Mouse (Mus musculus): Measurements from ENCODE around the gene Sdk2. TPM values are rescaled to one million over a fixed set of nuclear protein-coding genes. Genes with fewer than 3 reads are reported as not detected.
A peak's percentile ranks its signal among the peaks of the same experiment; 100 is the strongest.

Sdk2 gene
- total RNA-seq, 2 experiments from 2014 or later, result not detected

DNA sequence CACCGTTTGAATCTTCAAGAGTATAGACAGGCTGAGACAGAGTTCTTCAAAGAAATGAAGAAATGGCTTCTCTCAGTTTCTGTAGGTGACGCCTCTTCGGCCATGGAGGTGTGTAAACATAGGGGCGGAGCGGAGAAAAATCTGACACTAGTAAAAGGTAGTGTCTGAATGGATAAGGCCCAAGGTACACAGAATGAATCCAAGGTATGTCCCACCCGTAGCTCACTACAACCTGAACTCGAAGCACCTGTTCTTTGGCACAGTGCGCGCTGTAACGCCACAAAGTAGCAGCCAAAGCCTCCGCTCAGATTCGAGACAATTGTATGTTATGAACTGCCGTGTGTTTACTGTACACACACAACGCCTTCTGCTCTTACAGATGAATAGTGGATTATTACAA is 311.0 kb downstream of the Sdk2 start:
- ATAC-seq (replicated peaks; ENCODE audit: low FRiP score, low TSS enrichment, poor library complexity, severe bottlenecking), result no peak

DNA sequence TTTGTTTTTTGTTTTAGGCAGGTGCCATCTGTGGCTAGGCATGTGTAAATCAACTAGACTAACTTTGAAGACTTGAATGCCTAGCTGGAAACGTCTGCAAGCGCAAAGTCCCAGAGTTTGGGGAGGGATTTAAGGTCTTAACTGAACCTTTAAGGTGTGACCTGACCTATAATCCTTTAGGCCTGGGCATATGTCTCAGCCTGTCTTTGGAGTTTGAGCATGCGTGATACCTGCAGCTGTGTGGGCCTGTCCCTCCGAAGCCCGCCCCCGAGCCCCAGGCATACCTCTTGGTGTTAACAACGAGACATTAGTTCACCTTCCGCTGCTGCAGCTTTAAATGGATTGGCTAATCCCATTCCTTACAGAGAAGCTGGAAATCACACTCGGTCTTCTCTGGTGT is 312.0 kb downstream of the Sdk2 start:
- ATAC-seq (replicated peaks; ENCODE audit: low FRiP score, low TSS enrichment, poor library complexity, severe bottlenecking), result no peak

DNA sequence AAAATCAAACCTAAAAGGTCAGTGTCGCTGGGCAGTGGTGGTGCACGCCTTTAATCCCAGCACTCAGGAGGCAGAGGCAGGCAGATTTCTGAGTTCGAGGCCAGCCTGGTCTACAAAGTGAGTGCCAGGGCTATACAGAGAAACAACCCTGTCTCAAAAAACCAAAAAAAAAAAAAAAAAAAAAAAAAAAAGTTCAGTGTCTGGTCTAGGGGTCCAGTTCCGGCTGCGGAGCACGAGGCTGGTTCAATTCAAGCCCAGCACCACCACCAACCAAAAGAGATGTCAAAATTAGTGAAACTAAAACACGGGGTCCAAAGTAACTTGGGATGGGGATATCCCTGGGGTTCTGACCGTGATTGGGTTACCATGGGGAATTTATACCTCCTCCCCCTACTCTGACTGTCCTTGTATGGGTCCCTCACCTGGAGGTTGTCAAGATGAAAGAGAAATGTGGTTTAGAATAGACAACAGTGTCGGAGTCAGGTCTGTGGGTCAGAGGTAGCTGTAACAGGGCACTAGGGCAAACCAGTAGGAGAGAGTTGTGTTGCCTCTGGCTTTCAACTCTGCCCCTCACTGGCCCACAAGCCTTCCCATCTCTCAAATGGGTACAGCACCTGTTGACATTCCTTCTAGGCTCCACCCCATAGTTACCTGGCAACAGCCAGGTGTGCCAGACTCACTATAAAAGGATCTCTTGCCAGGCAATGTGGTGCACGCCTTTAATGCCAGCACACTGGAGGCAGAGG is 314.0 kb downstream of the Sdk2 start:
- ATAC-seq (replicated peaks; ENCODE audit: low FRiP score, low TSS enrichment, poor library complexity, severe bottlenecking), result no peak

DNA sequence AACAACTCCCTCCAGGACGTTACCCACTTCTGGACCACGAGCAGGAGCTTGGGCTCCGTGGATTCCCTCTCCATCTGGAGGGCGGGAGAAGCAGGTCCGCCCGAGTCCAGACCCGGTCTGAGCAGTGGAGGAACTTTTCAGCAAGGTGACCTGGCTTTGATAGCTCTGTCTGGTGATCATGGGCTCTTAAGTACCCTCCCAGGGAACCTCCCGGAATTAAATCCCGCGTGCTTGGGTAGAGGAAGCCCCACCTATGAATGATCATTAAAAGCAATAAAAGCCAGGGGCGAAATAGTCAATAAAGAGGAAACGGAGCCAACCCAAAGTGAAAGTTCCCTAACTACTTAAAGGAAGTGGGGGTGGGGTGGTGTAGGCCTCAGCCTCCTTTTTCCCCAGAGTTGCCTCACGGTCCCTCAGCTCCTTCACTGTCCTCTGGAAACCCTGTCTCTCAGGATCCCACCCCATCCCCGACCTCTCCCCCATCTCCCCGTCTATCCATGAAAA is 314.6 kb downstream of the Sdk2 start:
- ATAC-seq (replicated peaks; ENCODE audit: low FRiP score, low TSS enrichment, poor library complexity, severe bottlenecking), result no peak

DNA sequence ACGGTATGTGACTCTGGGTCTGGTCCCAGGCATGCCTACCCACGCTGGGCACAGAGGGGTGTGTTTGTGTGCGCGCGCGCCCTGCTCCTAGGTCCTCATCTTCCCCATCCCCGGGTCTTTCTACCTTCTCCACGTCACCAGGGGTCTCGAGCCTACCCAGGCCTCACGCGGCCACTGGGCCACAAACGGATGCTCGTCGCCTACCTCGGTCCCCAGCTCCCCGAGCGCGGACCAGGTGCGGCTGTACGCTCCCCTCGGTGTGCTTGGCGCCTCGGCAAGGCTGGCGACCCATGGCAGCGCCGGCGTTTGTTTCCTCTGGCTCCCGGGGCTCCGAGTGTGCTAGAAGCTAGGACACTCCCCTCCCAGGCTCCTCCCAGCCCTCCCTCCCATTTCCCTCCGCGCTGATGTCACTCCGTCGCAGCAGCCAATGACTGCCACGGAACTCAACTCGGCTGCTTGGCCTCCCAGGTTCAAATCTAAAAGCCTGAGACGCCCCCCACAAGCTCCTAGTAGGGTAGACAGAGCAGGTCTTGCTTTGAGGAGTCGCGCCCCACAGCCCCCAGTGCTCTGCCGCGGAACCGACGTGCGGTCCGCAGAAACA is 315.3 kb downstream of the Sdk2 start, which contains the start of gene Cdc42ep4:
Gene Cdc42ep4 (minus strand): TSS at position 398 of the 601 bp plus-strand sequence.
- peak; percentile 64 for ATAC-seq (replicated peaks; ENCODE audit: low FRiP score, low TSS enrichment, poor library complexity, severe bottlenecking)

DNA sequence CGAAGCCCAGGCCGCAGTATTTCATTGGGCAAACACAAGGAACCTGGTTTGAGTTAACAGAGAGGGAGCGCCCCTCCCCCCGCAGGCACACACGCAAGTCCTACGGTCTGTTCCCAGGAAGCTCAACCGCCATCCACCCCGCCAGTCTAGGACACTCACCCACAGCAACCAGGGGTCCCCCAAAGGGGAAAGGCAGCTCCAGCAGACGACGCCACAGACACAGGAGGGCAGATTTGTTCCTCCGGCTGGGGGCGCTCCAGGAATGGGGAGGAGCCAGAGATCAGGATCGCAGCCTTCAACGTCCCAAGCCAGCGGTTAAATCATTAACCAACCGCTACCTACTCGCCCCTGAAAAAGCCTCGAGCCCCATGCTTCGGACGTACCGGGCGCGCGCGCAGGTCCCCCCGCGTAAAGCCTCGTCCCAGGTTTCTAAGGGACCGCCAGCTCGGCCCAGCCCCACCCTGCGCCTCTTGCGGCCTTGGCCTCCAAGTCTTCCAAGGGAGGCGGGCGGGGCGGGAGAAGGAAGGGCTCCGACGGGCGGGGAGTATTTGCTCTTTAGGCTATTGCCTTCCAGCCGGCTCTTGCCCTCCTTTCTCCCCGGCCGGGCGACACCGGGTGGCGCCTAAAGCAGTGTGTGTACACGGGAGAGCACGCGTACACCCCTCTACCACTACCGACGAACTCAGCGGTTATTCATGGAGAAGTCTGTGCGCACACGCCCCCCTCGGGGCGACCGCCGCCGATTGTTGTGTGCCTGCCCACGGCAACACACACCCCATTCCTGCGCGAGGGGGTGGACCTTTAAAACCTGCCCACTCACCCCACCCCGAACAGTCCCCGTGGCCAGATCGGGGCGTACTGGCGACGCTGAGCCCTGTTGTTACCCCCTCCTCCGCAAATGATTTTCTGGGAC is 316.0 kb downstream of the Sdk2 start:
- peak; percentile 24 for ATAC-seq (replicated peaks; ENCODE audit: low FRiP score, low TSS enrichment, poor library complexity, severe bottlenecking)

DNA sequence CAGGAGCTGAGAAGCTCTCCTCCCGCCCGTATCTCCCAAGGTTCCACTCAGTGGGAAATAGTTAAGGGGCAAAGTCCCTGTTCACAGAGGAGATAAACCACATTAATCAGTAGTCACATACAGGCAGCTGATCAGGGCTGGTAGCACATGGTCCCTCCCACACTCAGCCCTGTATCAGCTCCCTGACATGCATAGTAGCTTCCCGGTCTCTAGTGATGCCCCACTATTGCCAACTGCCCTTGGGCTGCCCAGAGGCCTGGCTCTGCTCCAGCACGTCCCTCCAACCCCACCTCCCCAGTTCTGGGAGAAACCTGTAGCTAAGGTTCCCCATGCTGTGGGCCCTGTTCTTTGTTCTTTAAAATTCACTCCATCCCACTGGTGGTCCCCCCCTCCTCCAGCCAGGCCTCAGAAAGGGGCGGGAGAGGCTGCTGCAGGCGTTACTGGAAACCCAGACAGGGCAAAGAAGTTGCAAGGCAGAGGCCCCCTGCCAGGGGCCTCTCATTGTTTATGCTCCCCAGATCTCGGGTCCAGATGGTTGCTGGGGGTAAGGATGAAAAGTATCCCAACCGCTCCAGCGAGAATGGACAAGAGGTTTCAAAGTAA is 317.0 kb downstream of the Sdk2 start:
- ATAC-seq (replicated peaks; ENCODE audit: low FRiP score, low TSS enrichment, poor library complexity, severe bottlenecking), result peak; percentile 64

DNA sequence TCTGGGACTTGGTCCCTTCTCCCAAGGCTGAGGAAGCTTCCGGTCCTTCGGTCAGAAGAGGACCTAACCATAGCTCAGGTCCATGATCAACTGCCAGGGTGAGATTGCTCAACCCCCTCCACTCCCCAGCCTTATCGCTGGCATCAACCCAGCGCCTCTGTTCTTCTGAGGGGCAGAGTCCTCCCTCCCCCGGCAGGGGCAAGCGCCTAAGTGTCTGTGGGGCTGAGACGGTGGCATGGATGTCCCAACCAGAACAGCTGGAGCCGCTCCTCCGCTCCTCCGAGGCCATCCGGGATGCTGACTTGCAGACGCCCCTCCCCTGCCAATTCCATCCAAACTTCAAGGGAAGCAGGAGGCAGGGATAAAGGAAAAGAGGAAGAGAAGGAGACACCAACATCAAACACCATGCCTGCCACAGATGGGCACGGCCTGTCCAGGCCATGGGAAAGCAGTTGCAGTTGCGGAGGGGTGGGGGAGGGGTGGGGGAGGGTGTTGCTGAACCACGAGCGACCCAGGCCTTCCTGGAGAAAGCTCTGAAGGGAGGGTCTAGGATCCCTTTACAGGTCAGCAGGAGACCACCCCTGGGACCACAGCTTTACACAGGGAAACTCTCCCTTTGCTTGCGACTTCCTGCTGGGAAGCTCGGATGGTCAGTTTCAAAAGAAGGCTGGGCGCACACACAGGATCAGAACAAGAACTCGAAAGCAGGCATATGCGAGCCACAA is 317.9 kb downstream of the Sdk2 start:
- peak; percentile 18 for ATAC-seq (replicated peaks; ENCODE audit: low FRiP score, low TSS enrichment, poor library complexity, severe bottlenecking)

DNA sequence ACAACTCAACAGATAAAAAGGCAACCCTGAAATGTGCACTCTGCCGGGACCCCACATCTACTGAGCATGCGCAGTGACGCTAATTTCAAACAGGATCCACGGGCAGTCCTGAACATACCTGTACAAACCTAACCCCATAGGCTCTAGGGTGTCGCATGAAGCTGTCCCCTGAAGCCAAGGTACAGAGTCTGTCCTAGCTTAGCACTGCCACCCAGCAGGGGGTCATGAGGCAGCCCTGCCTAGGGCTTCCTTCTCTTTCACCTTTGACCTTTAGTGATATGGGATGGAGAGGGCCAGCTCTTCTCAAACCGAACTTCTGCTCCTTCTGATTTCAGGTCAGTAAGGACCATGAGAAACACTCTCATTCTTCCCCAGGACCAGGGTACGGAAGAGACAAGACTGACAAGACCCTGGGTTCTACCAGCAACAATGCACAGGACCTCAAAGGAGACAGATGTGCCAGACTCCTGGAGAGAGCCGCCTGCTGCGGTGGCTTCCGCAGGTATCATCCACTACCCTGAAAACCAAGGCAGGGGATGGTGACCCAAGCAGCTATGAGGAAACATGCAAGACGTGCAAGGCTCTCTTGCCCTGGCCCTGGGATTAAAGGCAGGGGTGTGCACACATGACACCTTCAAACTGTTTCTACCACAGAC is 319.0 kb downstream of the Sdk2 start:
- ATAC-seq (replicated peaks; ENCODE audit: low FRiP score, low TSS enrichment, poor library complexity, severe bottlenecking), result no peak

DNA sequence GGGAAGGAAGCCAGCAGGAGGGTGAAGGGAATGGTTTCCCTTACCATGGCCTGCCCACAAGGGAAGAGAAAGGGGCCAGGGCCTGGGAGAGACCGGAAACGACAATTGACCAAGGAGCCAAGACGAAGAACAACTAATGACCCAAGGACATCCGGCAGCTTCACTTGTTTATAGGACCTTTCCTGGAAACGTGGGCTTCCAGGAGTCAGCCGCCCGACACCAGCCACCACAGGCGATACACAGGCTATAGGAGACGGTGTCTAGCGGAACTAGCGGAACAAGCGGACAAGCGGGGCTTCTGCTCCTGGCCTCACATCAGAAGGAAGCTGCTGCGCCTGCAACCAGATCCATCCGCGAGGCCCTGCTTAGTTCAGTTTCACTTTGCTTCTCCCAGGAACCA is 319.8 kb downstream of the Sdk2 start:
- ATAC-seq (replicated peaks; ENCODE audit: low FRiP score, low TSS enrichment, poor library complexity, severe bottlenecking), result no peak

DNA sequence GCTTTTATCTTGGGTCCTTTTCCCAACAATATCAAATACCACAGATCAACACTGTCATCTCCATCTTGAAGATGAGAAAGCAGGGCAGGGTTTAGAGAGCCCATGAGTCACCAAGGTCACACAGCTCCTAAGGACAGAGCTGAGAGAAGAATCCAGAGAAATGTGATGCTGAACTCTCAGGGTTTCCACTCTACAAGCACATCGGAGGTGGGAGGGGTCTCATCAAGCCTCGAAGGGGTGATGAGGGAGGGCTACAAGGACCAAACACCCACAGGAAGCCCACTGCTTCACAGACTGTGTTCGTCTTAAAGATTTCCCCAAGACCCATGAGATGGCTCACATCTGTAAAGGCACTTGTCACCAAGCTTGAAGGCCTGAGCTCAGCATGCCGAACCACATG is 320.9 kb downstream of the Sdk2 start:
- ATAC-seq (replicated peaks; ENCODE audit: low FRiP score, low TSS enrichment, poor library complexity, severe bottlenecking), result no peak

DNA sequence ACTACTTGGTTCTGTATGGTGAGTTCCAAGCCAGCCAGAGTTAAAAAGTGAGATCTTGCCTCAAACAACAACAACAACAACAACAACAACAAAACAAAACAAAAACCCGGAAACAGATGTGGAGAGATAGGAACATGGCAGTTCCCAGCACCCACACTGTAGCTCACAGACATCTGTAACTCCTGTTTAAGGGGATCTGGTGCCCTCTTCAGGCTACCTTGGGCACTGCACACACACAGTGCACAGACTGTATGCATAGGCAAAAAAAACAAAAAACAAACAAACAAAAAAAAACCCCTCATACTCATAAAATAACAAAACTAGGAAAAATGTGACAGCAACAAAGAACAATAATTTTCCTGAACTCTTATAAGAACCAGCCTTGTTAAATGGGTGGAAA is 323.8 kb downstream of the Sdk2 start:
- ATAC-seq (replicated peaks; ENCODE audit: low FRiP score, low TSS enrichment, poor library complexity, severe bottlenecking), result no peak

DNA sequence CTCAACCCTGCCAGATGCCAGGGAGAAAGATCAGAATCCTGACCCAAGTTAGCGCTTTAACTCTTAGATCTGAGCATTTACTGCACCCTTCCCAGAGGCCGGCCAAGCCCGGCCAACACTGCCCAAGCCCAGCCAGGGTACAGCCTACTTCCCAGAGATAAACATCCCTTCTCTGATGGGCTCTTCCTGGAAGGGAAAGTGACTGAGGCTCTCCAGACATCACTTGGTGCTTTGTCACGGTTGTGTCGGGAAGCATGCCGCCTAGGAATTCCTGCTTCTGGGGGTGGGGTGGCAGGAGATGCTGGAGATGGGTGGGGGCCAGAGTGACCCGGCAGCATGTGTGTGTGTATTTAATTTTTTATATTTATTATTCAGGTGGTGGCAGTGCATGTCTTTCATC is 326.7 kb downstream of the Sdk2 start:
- ATAC-seq (replicated peaks; ENCODE audit: low FRiP score, low TSS enrichment, poor library complexity, severe bottlenecking), result no peak

DNA sequence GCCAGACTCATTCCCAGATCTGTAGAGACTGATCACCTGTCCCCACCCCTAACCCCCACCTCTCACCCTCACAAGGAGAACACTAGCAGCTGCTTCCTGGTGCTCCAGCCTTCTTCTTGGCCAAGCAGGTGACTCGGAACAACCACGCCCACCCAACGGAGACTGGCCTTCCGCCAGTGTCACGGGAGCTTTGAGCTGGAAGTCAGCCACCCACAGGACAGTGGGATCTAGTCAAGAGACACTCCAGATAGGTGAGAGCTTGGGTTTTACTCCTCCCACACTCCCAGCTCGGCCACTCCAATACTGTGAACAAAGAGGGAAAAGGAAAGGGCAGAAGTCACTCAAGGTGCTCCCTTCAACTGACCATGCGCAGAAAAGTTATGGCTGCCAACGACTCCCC is 327.6 kb downstream of the Sdk2 start:
- no peak for ATAC-seq (replicated peaks; ENCODE audit: low FRiP score, low TSS enrichment, poor library complexity, severe bottlenecking)

DNA sequence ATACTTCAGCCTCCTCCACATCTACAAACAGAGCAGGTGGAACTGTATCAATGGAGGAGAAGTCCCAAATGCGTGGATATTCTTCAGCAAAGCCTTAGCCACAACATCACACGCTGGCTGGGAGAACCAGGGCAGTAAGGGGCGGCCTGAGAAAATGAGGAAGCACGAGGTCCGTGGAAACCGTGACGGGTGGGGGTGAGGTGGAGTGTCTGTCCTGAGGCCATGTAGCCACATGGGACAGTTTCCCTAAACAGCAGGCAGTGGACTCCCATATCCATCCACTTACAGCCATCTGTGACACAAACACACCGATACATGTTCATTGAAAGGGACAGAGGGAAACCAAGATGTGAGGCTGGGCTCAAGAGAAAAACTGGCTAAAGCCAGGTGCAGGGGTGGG is 328.9 kb downstream of the Sdk2 start:
- no peak for ATAC-seq (replicated peaks; ENCODE audit: low FRiP score, low TSS enrichment, poor library complexity, severe bottlenecking)

DNA sequence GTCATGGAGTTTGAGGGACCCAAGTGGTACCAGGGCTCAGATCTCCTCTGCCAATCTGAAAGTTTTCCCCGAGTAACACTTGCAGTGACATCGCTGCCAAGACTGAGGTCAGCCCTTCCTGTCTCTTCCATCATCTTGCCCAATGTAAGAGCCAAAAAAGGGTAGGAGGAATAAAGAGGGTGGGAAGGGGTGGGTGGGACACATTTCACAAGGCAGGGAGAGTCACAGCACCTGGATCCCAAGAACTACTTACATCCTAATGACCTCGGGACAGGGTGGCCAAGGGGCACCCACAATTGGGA is 329.3 kb downstream of the Sdk2 start:
- no peak for ATAC-seq (replicated peaks; ENCODE audit: low FRiP score, low TSS enrichment, poor library complexity, severe bottlenecking)

DNA sequence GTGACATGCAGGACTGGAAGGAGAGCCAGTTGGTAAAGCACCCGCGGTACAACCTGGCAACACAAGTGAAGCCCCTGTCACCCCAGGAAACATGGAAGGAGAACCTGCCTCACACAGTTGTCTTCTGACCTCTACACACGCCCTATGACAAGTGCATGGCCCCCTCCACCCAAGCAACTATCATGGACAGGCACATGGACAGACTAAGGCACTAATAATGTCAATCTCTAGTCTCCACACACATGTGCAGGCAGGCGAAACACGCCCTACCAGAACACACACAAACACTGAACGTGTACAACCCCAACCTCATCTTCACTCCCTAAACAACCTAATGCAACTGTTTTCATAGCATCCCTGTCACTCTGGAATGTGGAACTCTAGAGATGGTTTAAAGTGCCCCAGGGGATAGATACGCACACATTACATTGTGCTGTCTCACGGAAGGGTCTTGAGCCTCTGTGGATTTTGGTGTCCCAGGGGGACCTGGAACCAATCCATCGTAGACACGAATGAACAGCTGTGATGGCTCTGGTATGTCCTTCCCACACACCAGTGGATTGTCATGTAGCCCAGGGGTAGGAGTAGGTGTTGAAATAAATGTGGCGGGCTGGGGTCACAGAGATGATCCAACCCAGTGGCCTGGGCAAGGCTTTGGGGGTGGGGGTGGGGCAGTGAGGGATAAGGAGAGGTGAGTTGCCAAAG is 329.8 kb downstream of the Sdk2 start:
- ATAC-seq (replicated peaks; ENCODE audit: low FRiP score, low TSS enrichment, poor library complexity, severe bottlenecking), result no peak

DNA sequence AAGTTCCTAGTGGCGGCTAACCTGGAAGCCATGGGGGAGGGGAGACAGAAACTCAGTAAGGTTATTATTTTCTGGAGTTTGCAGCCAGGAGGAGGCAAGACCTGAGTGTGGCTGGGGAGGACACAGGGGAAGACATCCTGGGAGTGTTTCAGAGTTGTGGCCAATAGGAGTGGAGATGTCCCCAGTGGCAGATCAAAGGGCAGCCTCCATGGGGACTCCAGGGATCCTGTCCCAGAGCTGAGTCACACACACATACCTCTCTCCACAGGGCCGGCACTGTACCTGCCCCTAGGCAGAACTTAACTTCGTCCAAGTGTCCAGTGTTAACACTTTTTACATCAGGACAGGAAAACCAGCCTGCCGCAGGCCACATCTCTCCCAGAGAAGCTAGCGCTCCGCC is 331.7 kb downstream of the Sdk2 start:
- ATAC-seq (replicated peaks; ENCODE audit: low FRiP score, low TSS enrichment, poor library complexity, severe bottlenecking), result no peak
